9 mouse cellular contexts compared by ENCODE assay signal in the genomic region with DNA sequence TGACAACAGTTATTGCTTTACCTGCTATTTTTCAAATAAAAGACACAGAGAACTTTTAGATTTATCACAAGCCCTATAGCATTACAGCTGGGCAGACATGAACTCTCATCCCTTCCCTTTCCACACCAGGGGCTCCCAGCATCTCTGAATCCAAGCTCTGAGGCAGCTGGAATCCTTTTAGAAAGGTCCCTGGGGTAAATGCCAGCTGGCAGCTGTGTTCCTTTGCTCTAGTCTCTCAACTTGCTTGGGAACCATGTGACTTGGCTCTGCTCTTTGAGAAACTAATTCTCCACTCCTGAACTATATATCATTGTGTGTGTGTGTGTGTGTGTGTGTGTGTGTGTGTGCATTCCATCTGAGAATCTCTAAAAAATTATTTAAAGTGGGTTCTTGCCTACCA. TPM values are rescaled to one million over a fixed set of nuclear protein-coding genes. Genes with fewer than 3 reads are reported as not detected.
DNase-seq lines count a peak whose midpoint lies in the region; ATAC-seq lines count a peak whose summit lies in the region.
"Had no signal": no experiment of that assay in that cellular context is flagged by ENCODE, and none has a peak within 500 bp of the region (broad histone marks: within the 10 kb centered on the region; RNA-seq: fewer than 3 reads in every experiment).

No protein-coding gene starts in this region.

- H3K27me3 ChIP-seq in heart, embryonic 11.5 days (ENCODE audit: control insufficient read depth, insufficient read depth, low read length) = no peaks in the 10 kb centered on the region

- no peaks in the 10 kb centered on the region for H3K4me1 ChIP-seq in heart, embryonic 11.5 days (ENCODE audit: control insufficient read depth, insufficient read depth, low read length)

- H3K27ac ChIP-seq in heart, embryonic 11.5 days (ENCODE audit: low read depth, low read length) = no peak overlapping the region

- H3K9ac ChIP-seq in heart, embryonic 11.5 days (ENCODE audit: low read depth, low read length) = no peak overlapping the region

- DNase-seq in heart, adult 9 months (ENCODE audit: low spot score in 2 of 2) = peak; percentile 43 to 53
- DNase-seq in MN1 (ENCODE audit: low spot score) = peak; percentile 47
- peak; percentile 15 for DNase-seq in gastrocnemius, postnatal 25 days
- peak; percentile 20 to 37 for DNase-seq in kidney, postnatal 36 days
- no peak for DNase-seq in layer of hippocampus, postnatal 14 days (ENCODE audit: low spot score in 2 of 2)
- DNase-seq in thymus, postnatal 25 days = no peak
- DNase-seq: cerebellum, adult 8-10 months had no signal

- H3K4me3 ChIP-seq in heart, embryonic 11.5 days (ENCODE audit: low read depth, low read length) = no peak overlapping the region

- no peak for ATAC-seq in heart, embryonic 11.5 days (replicated peaks; ENCODE audit: insufficient number of reproducible peaks, low FRiP score, low TSS enrichment)
- no peak for ATAC-seq in cerebellum, adult (ENCODE audit: insufficient number of reproducible peaks, low FRiP score, low TSS enrichment)

- no peaks in the 10 kb centered on the region for H3K36me3 ChIP-seq in heart, embryonic 11.5 days (ENCODE audit: control insufficient read depth, insufficient read depth, low read length)

- no peaks in the 10 kb centered on the region for H3K9me3 ChIP-seq in heart, embryonic 11.5 days (replicated peaks; ENCODE audit: control insufficient read depth, low read length)

- no peak overlapping the region for H3K4me2 ChIP-seq in heart, embryonic 11.5 days

RNA-seq across cellular contexts. Expression of gene Ranbp6, which starts 50.0 kb away (rescaled TPM):
- 16.8 and 23.8 TPM in 2 replicates for polyA plus RNA-seq in heart, embryonic 11.5 days (2014; fragmentation: Nextera tagmentation; extraction: Ambion mirVana)
- 1 to 10 TPM; 8.0 to 8.1 TPM for total RNA-seq in gastrocnemius, postnatal 25 days (2021)
- 10 to 100 TPM; 30.0 to 32.1 TPM for total RNA-seq in layer of hippocampus, postnatal 14 days (2021)

RNA-seq across cellular contexts. Expression of gene 9930021J03Rik, which starts 57.0 kb away (rescaled TPM):
- polyA plus RNA-seq in heart, embryonic 11.5 days (2014; fragmentation: Nextera tagmentation; extraction: Ambion mirVana) = 4.0 and 6.0 TPM in 2 replicates
- 10 to 100 TPM in 1 of 2 experiments, 1 to 10 TPM in 1; 9.7 to 11.0 TPM for total RNA-seq in gastrocnemius, postnatal 25 days (2021)
- 10 to 100 TPM; 25.0 to 27.3 TPM for total RNA-seq in layer of hippocampus, postnatal 14 days (2021)

Comparison
In these comparisons a context has a peak if more than half of its experiments do, and no peak if none do; other contexts are left out.
1. DNase-seq: peak in heart, adult 9 months (2 of 2), MN1 (single experiment), gastrocnemius, postnatal 25 days (single experiment) and kidney, postnatal 36 days (2 of 2); none in layer of hippocampus, postnatal 14 days (0 of 2) and thymus, postnatal 25 days (single experiment).